ENCODE assay signal across 21 mouse cellular contexts in genomic region chr3:66169873-66170538, GRCm38 (mm10). TPM values are rescaled to one million over a fixed set of nuclear protein-coding genes. Genes with fewer than 3 reads are reported as not detected.
DNase-seq lines count a peak whose midpoint lies in the region; ATAC-seq and TF ChIP-seq lines count a peak whose summit lies in the region.
"Had no signal": no experiment of that assay in that cellular context is flagged by ENCODE, and none has a peak within 500 bp of the region (broad histone marks: within the 10 kb centered on the region; RNA-seq: fewer than 3 reads in every experiment).

No protein-coding gene starts in this region.

- H3K9ac ChIP-seq in forebrain, embryonic 13.5 days, result no peak overlapping the region
- no peak overlapping the region for H3K9ac ChIP-seq in forebrain, embryonic 15.5 days (replicated peaks)
- H3K9ac ChIP-seq in forebrain, postnatal 0 days, result no peak overlapping the region
- no peak overlapping the region for H3K9ac ChIP-seq in hindbrain, postnatal 0 days (replicated peaks; ENCODE audit: low read length)
- no peak overlapping the region for H3K9ac ChIP-seq in kidney, embryonic 16.5 days (replicated peaks; ENCODE audit: low read length)
- H3K9ac ChIP-seq: liver, embryonic 12.5 days; lung, embryonic 14.5 days; stomach, embryonic 15.5 days had no signal

- peaks cover 14% of the 10 kb centered on the region for H3K4me1 ChIP-seq in forebrain, embryonic 13.5 days
- peaks cover 8% of the 10 kb centered on the region for H3K4me1 ChIP-seq in forebrain, embryonic 15.5 days
- H3K4me1 ChIP-seq in forebrain, postnatal 0 days (ENCODE audit: insufficient read depth), result no peaks in the 10 kb centered on the region
- no peaks in the 10 kb centered on the region for H3K4me1 ChIP-seq in hindbrain, postnatal 0 days (ENCODE audit: insufficient read depth, low read length)
- H3K4me1 ChIP-seq in kidney, embryonic 16.5 days (ENCODE audit: insufficient read depth, low read length), result 0 out of 2 replicates have a peak, but pooled peaks cover 2% of the 10 kb centered on the region
- H3K4me1 ChIP-seq: heart, embryonic 10.5 days; liver, embryonic 12.5 days; stomach, embryonic 15.5 days had no signal

- no peak overlapping the region for H3K27ac ChIP-seq in forebrain, embryonic 13.5 days
- no peak overlapping the region for H3K27ac ChIP-seq in forebrain, embryonic 15.5 days (replicated peaks)
- H3K27ac ChIP-seq in forebrain, postnatal 0 days (ENCODE audit: low read depth, low read length), result no peak overlapping the region
- H3K27ac ChIP-seq in hindbrain, postnatal 0 days, result no peak overlapping the region
- H3K27ac ChIP-seq in kidney, embryonic 16.5 days (ENCODE audit: low read length), result no peak overlapping the region
- H3K27ac ChIP-seq: heart, embryonic 10.5 days; kidney, postnatal 0 days; left cerebral cortex, adult 2 months; liver, embryonic 12.5 days; stomach, embryonic 15.5 days had no signal

- no peak for TF ChIP-seq CTCF in brain, embryonic 14.5 days (IDR thresholded peaks at IDR 0.05; ENCODE audit: borderline replicate concordance, extremely low read depth, insufficient read depth, insufficient read length)
- no peak for TF ChIP-seq CTCF in forebrain, postnatal 0 days (IDR thresholded peaks at IDR 0.05; ENCODE audit: low read depth)
- TF ChIP-seq CTCF in hindbrain, postnatal 0 days (IDR thresholded peaks at IDR 0.05; ENCODE audit: low read depth), result no peak

- H3K4me3 ChIP-seq in forebrain, embryonic 13.5 days, result no peak overlapping the region
- H3K4me3 ChIP-seq in forebrain, embryonic 15.5 days, result no peak overlapping the region
- H3K4me3 ChIP-seq in forebrain, postnatal 0 days (ENCODE audit: low read depth, low read length), result no peak overlapping the region
- no peak overlapping the region for H3K4me3 ChIP-seq in hindbrain, postnatal 0 days (ENCODE audit: low read length)
- no peak overlapping the region for H3K4me3 ChIP-seq in kidney, embryonic 16.5 days (ENCODE audit: low read length)
- H3K4me3 ChIP-seq: erythroblast, embryonic 14.5 days; heart, embryonic 10.5 days; left cerebral cortex, adult 2 months; liver, embryonic 12.5 days; stomach, embryonic 15.5 days had no signal

- TF ChIP-seq POLR2A in brain, embryonic 14.5 days (IDR thresholded peaks at IDR 0.05; ENCODE audit: borderline replicate concordance, extremely low read depth, insufficient read depth, insufficient read length, poor library complexity, severe bottlenecking), result no peak

- H3K9me3 ChIP-seq in forebrain, embryonic 13.5 days (replicated peaks), result no peaks in the 10 kb centered on the region
- no peaks in the 10 kb centered on the region for H3K9me3 ChIP-seq in forebrain, embryonic 15.5 days
- no peaks in the 10 kb centered on the region for H3K9me3 ChIP-seq in forebrain, postnatal 0 days (ENCODE audit: low read length)
- no peaks in the 10 kb centered on the region for H3K9me3 ChIP-seq in hindbrain, postnatal 0 days (ENCODE audit: low read length)
- no peaks in the 10 kb centered on the region for H3K9me3 ChIP-seq in kidney, embryonic 16.5 days (ENCODE audit: low read length)
- H3K9me3 ChIP-seq: heart, embryonic 10.5 days; liver, embryonic 12.5 days; stomach, embryonic 15.5 days had no signal

- ATAC-seq in forebrain, embryonic 13.5 days, result peak; percentile 50; the same call in 1 of the 2 replicates
- no peak for ATAC-seq in forebrain, embryonic 15.5 days (replicated peaks)
- ATAC-seq in forebrain, postnatal 0 days, result peak; percentile 62
- peak; percentile 91 for ATAC-seq in hindbrain, postnatal 0 days
- no peak for ATAC-seq in kidney, embryonic 16.5 days (ENCODE audit: low FRiP score, low TSS enrichment)
- ATAC-seq: liver, embryonic 12.5 days had no signal

- H3K27me3 ChIP-seq in forebrain, embryonic 13.5 days, result no peaks in the 10 kb centered on the region
- H3K27me3 ChIP-seq in forebrain, embryonic 15.5 days, result no peaks in the 10 kb centered on the region
- H3K27me3 ChIP-seq in forebrain, postnatal 0 days (ENCODE audit: insufficient read depth, low read length), result no peaks in the 10 kb centered on the region
- H3K27me3 ChIP-seq in hindbrain, postnatal 0 days (ENCODE audit: insufficient read depth, low read length), result no peaks in the 10 kb centered on the region
- H3K27me3 ChIP-seq in kidney, embryonic 16.5 days (ENCODE audit: insufficient read depth, low read length), result no peaks in the 10 kb centered on the region
- H3K27me3 ChIP-seq: CH12.LX; liver, embryonic 12.5 days; stomach, embryonic 15.5 days had no signal

- peak; percentile 75 for DNase-seq in brain, embryonic 14.5 days (ENCODE audit: low read depth)
- no peak for DNase-seq in forebrain, postnatal 0 days
- peak; percentile 61 for DNase-seq in hindbrain, postnatal 0 days (ENCODE audit: low spot score)
- no peak for DNase-seq in cerebellum, adult 9-11 months
- no peak for DNase-seq in gastrocnemius, postnatal 14 days
- DNase-seq: adrenal gland, postnatal 14 days; cerebellum, adult 9-10 months; heart, postnatal 10 days; lung, embryonic 14.5 days; thymus, postnatal 14 days had no signal

- H3K4me2 ChIP-seq in forebrain, embryonic 13.5 days, result no peak overlapping the region
- no peak overlapping the region for H3K4me2 ChIP-seq in forebrain, embryonic 15.5 days (replicated peaks)
- no peak overlapping the region for H3K4me2 ChIP-seq in forebrain, postnatal 0 days (ENCODE audit: low read depth)
- no peak overlapping the region for H3K4me2 ChIP-seq in hindbrain, postnatal 0 days (ENCODE audit: low read depth, low read length)
- no peak overlapping the region for H3K4me2 ChIP-seq in kidney, embryonic 16.5 days (replicated peaks; ENCODE audit: low read depth, low read length)
- H3K4me2 ChIP-seq: liver, embryonic 12.5 days; lung, embryonic 14.5 days; stomach, embryonic 15.5 days had no signal

- WGBS in forebrain, embryonic 13.5 days, result 44% methylated on average over 3 of the region's 3 CpGs
- WGBS in forebrain, embryonic 15.5 days, result 39% methylated on average over 3 of the region's 3 CpGs
- WGBS in forebrain, postnatal 0 days, result 24% methylated on average over 3 of the region's 3 CpGs
- WGBS in hindbrain, postnatal 0 days, result 23% methylated on average over 3 of the region's 3 CpGs
- WGBS in kidney, embryonic 16.5 days, result 87% methylated on average over 3 of the region's 3 CpGs

- no peaks in the 10 kb centered on the region for H3K36me3 ChIP-seq in forebrain, embryonic 13.5 days (ENCODE audit: poor library complexity, severe bottlenecking)
- H3K36me3 ChIP-seq in forebrain, embryonic 15.5 days, result no peaks in the 10 kb centered on the region
- no peaks in the 10 kb centered on the region for H3K36me3 ChIP-seq in forebrain, postnatal 0 days (ENCODE audit: insufficient read depth)
- no peaks in the 10 kb centered on the region for H3K36me3 ChIP-seq in hindbrain, postnatal 0 days (ENCODE audit: insufficient read depth, low read length)
- no peaks in the 10 kb centered on the region for H3K36me3 ChIP-seq in kidney, embryonic 16.5 days (ENCODE audit: insufficient read depth, low read length)
- H3K36me3 ChIP-seq: heart, embryonic 10.5 days; liver, embryonic 12.5 days; stomach, embryonic 15.5 days had no signal

- intact Hi-C loops in gastrocnemius, postnatal 14 days (cut with DNase I; ENCODE audit: low total_unique reads), result no loop called here

RNA-seq across cellular contexts. Expression of gene Ptx3, which starts 49.7 kb away (rescaled TPM):
- polyA plus RNA-seq in forebrain, embryonic 13.5 days (2015; fragmentation: Nextera tagmentation; extraction: Ambion mirVana), result 22.6 and 24.5 TPM in 2 replicates
- polyA plus RNA-seq in forebrain, embryonic 15.5 days (2015; fragmentation: Nextera tagmentation; extraction: Ambion mirVana), result 19.3 and 21.9 TPM in 2 replicates
- polyA plus RNA-seq in brain, embryonic 14.5 days (2012; rRNA removed), result 13.4 and 19.2 TPM in 2 replicates
- 2.9 and 3.0 TPM in 2 replicates for total RNA-seq in forebrain, postnatal 0 days (2014; rRNA removed)
- 8.4 TPM in 2 replicates for polyA plus RNA-seq in forebrain, postnatal 0 days (2015; fragmentation: Nextera tagmentation; extraction: Ambion mirVana)
- 1.4 and 3.2 TPM in 2 replicates for total RNA-seq in hindbrain, postnatal 0 days (2014; rRNA removed)
- 4.0 and 4.1 TPM in 2 replicates for polyA plus RNA-seq in hindbrain, postnatal 0 days (2015; fragmentation: Nextera tagmentation; extraction: Ambion mirVana)
- polyA plus RNA-seq in kidney, embryonic 16.5 days (2015; fragmentation: Nextera tagmentation; extraction: Ambion mirVana), result 11.5 and 12.5 TPM in 2 replicates
- total RNA-seq in gastrocnemius, postnatal 14 days (2021), result 1 to 10 TPM; 3.8 to 8.6 TPM
- total RNA-seq: CH12.LX had no signal
- polyA plus RNA-seq: erythroblast, embryonic 14.5 days; spleen, adult 2 months had no signal

Comparison
In these comparisons a context has a peak if more than half of its experiments do, and no peak if none do; other contexts are left out.
1. ATAC-seq: peak in forebrain, embryonic 13.5 days (single experiment), forebrain, postnatal 0 days (single experiment) and hindbrain, postnatal 0 days (single experiment); none in forebrain, embryonic 15.5 days (single experiment) and kidney, embryonic 16.5 days (single experiment).
2. DNase-seq: peak in brain, embryonic 14.5 days (single experiment) and hindbrain, postnatal 0 days (single experiment); none in forebrain, postnatal 0 days (single experiment), cerebellum, adult 9-11 months (single experiment) and gastrocnemius, postnatal 14 days (single experiment).